Mouse (Mus musculus) kidney, adult 2 months (tissue): Measurements from ENCODE around the gene Tmem251.

Source experiments
- CTCF ChIP-seq: fragments of 200-500 bp; conservative IDR thresholded peaks from 2 replicates; pipeline ENCODE4 v1.5.1; 2011; ENCODE audit warnings: low read depth, mild to moderate bottlenecking, control low read depth, low read length, moderate library complexity, mixed read lengths; ENCODE audit not compliant: insufficient read depth, insufficient read length
- POLR2A ChIP-seq: fragments of 200-500 bp; IDR thresholded peaks from one replicate; pipeline ENCODE4 v1.6.1; 2011; ENCODE audit warnings: low read depth, low read length, control low read depth

GRCm38 (mm10) chr12:102719552-102720315, 23.8 kb upstream of the Tmem251 start:
- peak; percentile 72 for TF ChIP-seq CTCF
- no peak for TF ChIP-seq POLR2A
